Mouse (Mus musculus) bone marrow macrophage, adult 2 months (primary cell): ENCODE results near the gene Pecam1. TPM values are rescaled to one million over a fixed set of nuclear protein-coding genes. Genes with fewer than 3 reads are reported as not detected.
"Not testable (repeated sequence)": the region's sequence is repeated elsewhere in the genome, so short reads cannot be mapped to it uniquely, and the experiment has no call there.

Source experiments
- H3K27ac ChIP-seq: 2 replicates; pipeline ENCODE4 v1.5.1; 2012; ENCODE audit warnings: low read depth, low read length; ENCODE audit not compliant: insufficient read depth
- H3K4me1 ChIP-seq: 2 replicates; pipeline ENCODE4 v1.6.1; 2012; ENCODE audit warnings: low read length; ENCODE audit not compliant: control insufficient read depth, insufficient read depth
- H3K4me3 ChIP-seq: 2 replicates; pipeline ENCODE4 v1.5.1; 2012; ENCODE audit warnings: mild to moderate bottlenecking, low read length, moderate library complexity; ENCODE audit not compliant: insufficient read depth
- CTCF ChIP-seq: IDR thresholded peaks from 2 replicates; pipeline ENCODE4 v1.5.1; 2012; ENCODE audit warnings: low read depth, mild to moderate bottlenecking, low read length, moderate library complexity
- POLR2A ChIP-seq: IDR thresholded peaks from 2 replicates; pipeline ENCODE4 v1.6.1; 2012; ENCODE audit warnings: mild to moderate bottlenecking, low read depth, low read length, borderline replicate concordance
- polyA plus RNA-seq: library from polyadenylated mRNA; stranded (reverse); fragments of >200 nt; gene quantifications from 2 replicates; pipeline ENCODE4 v1.2.4, GENCODE M21; 2012; ENCODE audit not compliant: missing spikeins, insufficient read depth, insufficient read length

Pecam1 gene
- polyA plus RNA-seq, 1 experiment, result 4.8 TPM

DNA sequence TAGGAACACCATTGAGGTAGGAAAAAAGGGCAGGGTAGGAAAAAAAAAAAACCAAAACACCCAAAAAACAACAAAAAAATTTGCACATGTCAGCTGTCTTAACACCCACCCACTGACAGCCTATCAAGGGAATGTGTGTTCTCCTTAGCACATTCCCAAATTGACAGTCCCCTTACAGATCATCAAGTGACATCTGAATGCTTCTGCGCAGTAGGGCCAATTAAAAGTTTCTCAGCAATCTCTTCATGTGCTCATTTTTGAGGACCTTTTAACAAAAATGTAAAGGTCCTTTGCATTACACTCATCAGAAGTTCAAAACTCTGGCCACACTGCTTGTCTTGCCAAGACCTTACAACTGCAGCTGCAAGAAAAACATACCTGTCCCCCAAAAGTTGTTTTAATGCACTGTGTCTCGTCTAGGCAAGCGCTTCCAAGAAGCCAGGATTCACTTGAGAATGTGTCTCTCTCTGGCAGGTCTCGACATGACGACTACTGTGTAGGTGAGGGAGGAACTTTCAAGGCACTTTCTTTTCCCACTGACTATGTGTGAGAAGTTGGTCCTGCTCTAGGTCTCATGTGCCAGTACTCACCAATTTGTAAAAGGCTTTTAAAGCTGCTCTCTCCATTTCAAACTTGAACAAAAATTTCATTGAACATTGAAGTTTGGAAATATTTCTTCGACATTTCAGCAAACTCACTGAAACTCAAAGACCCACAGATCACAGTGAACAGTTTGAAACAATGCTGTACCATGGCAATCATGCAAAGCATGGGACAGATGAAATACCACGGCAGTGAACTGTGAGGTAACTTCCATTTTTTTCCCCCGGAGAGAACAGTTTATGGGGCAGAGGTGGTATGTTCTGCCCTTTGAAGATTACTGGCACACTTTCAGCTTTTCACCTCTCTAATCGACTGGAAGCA lies 32.7 kb upstream of the Pecam1 start:
- Histone ChIP-seq H3K4me3 (no peak overlapping the region), H3K27ac (no peak overlapping the region), H3K4me1 (peaks cover 5% of the 10 kb centered on the region; the same call in 1 of the 2 replicates)

DNA sequence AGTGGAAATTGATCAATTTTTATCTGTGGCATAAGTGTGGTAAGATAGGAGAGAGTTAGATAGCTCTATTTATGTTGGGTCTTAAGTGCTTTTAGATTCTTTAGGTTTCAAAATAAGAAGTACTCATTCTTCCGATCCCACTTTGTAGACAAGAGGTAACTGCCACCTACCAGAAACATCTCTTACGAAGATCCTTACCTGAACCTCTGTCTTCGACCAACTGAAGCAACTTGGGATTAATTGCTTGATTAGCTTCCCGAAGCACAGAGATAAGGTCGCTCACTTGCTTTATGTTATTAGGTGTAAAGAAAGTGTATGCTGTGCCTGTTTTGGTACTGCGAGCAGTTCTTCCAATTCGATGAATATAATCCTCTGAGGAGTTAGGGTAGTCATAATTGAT lies 31.8 kb upstream of the Pecam1 start:
- H3K4me3 ChIP-seq, H3K4me1 ChIP-seq, H3K27ac ChIP-seq: not testable (repeated sequence)

More for the DNA sequence above, 32.7 kb upstream of the Pecam1 start:
- TF ChIP-seq POLR2A, result no peak
- no peak for TF ChIP-seq CTCF

DNA sequence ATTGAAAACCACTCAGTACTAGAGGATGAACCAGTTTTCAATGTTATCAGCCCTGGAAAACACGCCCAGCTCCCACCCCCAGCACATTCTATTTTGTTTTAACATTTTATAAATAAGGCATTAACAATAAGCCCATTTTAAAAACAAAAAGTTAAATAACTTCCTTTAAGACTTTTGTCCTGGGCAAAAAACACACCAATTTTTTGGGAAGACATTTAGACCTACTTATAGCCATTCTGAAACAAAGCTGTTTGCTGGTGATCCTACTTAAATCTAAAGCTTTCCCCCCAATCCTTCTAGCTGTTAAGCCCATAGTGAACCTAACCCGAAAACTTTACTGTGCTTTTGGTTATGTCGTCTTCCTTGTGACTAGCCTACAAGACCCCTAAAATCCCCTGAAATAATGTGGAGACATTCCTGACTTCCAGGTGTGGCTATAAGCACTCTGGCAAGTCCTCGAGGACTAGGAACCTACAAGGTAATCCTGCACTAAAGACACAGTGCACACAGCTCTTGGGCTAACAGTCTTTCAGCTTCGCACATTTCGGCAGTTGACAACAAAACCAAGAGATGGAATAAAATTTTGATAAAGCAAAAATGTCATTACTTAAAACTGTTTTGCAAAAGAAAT lies 30.3 kb upstream of the Pecam1 start:
- Histone ChIP-seq H3K4me3 (no peak overlapping the region), H3K4me1 (peaks cover 5% of the 10 kb centered on the region; the same call in 1 of the 2 replicates), H3K27ac (no peak overlapping the region)
- no peak for TF ChIP-seq POLR2A
- no peak for TF ChIP-seq CTCF

DNA sequence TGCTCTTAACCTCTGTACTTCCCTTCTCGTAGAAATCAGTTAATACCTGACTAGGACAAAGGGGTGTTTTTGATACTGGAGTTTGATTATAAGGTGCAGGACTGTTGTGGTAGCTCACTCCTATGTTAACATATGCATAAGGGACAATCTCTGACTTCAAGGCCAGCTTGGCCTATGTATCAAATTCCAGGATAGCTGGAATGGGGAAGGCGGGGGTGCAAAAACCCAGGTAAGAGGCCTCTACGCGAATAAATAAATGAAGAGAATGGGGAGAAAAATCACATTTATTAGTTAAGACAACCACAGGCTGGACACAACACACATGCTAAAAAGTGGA lies 29.6 kb upstream of the Pecam1 start:
- Histone ChIP-seq H3K27ac (peak overlapping the region; percentile 48; the same call in 1 of the 2 replicates), H3K4me3 (peak overlapping the region; percentile 87; the same call in 1 of the 2 replicates), H3K4me1 (peaks cover 5% of the 10 kb centered on the region; the same call in 1 of the 2 replicates)
- TF ChIP-seq CTCF (no peak), POLR2A (no peak)

DNA sequence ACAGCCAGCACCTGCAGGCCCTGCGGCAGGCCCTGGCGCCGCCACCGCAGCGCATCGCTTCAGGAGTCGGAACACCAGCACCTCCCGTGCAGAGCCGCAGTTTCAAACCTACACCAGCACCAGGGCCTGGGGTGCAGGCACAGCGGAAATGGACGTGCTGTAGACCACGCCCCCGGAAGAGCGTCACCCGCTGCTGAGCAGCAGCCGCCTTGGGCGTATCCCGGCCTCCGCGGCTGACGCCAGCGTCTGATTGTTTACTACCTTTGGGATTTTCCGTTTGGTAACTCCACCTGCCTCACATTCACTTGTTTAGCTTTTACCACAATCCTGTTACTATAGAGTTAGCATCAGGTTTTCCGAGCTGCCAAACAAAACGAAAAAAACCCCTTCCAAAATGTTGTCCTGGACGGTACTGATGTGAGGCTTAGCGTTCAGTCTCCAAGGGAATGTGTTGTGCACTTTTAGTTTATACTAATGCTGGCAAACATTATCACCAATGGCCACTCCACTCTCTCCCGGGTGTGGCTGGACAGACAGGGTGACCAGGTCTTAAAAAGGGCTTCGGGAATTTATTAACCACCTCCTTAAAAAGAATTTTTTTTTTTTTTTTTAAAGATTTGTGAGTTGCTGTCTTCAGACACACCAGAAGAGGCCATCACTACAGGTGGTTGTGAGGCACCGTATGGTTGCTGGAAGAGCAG lies 29.1 kb upstream of the Pecam1 start, which contains the start of gene Polg2:
Gene Polg2, minus strand, starts transcription at position 150 of the 701 bp plus-strand sequence.
- Histone ChIP-seq H3K4me1 (peaks cover 5% of the 10 kb centered on the region; the same call in 1 of the 2 replicates), H3K27ac (peak within 1 kb of the TSS; percentile 74), H3K4me3 (peak within 1 kb of the TSS; percentile 87)
- TF ChIP-seq CTCF (no peak), POLR2A (no peak)

DNA sequence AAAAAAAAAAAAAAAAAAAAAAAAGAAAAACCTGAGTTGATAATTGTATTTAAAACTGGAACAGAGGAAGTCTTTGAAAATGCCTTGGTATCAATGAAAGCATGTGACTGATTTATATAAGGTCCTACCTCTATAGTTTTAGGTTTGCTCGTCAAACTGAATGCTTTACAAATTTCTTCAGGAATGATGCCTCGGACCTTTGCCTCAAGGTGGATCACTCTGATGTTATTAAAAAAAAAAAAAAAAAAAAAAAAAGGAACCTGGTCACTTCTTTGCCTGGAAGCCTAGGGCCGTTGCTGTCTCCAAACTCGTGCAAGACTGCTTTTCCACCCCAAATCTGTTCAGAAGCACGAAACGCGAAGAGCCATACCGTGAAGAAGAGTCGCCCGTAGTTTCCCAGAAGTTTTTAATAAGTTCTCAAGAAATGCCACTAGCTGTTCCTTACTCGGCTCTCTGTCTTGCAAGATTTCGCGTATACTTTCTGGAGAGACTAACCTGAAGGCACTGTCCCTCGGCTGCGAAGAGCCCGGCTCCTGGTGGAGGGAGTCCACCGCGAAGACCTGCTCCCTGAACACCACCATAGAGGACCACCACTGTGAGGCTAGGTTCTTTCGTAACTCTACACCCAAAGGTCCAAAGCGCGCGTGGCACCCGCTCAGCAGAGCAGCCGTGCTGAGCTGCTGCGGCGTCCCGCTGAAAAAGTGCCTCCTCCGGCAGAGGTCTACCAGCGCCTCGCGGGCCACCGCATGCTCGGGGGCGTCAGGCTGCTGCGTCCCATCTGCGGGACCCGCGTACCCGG lies 28.4 kb upstream of the Pecam1 start:
- Histone ChIP-seq H3K4me3 (peak overlapping the region; percentile 87), H3K27ac (peak overlapping the region; percentile 74), H3K4me1 (peaks cover 5% of the 10 kb centered on the region; the same call in 1 of the 2 replicates)
- TF ChIP-seq POLR2A (no peak), CTCF (no peak)

DNA sequence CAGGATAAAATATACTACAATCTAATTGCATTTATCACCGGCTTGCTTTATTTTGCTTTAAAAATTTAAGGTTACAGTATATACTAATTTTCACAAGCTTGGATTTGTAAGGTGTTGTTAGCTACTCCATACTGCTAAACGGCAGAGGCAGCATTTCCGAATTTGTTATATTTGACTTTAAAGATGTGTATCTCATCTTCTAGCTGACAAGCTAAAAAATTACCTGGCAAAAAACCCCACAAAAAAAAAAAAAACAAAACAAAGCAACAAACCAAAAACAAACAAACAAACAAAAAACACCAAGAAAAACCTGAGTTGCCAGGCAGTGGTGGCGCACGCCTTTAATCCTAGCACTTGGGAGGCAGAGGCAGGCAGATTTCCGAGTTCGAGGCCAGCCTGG lies 27.7 kb upstream of the Pecam1 start:
- peak overlapping the region; percentile 87 for H3K4me3 ChIP-seq
- no peak overlapping the region for H3K27ac ChIP-seq

DNA sequence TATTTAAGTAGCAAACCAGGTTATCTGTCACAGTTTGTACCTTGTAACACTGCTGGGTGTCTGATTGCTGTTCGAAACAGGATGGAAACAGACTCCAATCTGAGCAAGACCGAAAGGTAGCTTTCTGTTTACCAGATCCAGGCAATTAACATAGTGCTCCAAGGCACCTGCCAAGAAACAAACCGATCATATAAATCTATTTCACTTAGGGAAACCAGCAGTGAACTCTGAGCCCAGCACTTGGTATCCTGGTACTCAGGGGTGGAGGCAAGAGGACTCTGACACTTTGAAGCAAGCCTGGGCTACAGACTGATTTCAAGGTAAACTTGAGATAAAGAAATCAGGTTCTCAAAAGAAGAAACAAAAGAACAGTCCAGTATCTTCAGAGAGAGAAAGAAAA lies 27.0 kb upstream of the Pecam1 start:
- TF ChIP-seq CTCF (no peak), POLR2A (no peak)
- no peak overlapping the region; the same call in 1 of the 2 replicates for H3K4me3 ChIP-seq
- H3K4me1 ChIP-seq, result peaks cover 5% of the 10 kb centered on the region; the same call in 1 of the 2 replicates
- H3K27ac ChIP-seq, result no peak overlapping the region

More for the DNA sequence above, 27.7 kb upstream of the Pecam1 start:
- TF ChIP-seq CTCF (no peak), POLR2A (no peak)
- H3K4me1 ChIP-seq, result peaks cover 5% of the 10 kb centered on the region; the same call in 1 of the 2 replicates

DNA sequence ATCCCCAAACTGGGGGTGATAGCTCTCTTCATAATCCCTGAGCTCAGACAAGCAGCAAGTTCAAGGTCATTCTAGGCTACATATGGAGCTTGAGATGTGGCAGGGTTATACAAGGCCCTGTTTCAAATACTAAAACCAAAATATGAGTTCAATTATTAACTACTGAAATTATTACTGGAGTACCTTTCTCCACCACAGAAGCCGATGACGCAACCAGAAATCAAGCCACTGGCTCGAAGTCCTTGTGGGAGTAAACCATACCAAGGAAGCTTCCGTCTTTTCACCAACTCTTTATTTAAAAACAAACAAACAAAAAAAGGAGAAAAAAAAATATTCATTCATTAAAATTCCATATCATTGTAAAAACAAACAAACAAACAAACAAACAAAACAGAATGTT lies 26.5 kb upstream of the Pecam1 start:
- no peak for TF ChIP-seq POLR2A
- no peak overlapping the region for H3K27ac ChIP-seq
- H3K4me3 ChIP-seq, result no peak overlapping the region
- H3K4me1 ChIP-seq, result peaks cover 3% of the 10 kb centered on the region; the same call in 1 of the 2 replicates
